9 mouse cellular contexts compared by ENCODE assay signal in the genomic region with DNA sequence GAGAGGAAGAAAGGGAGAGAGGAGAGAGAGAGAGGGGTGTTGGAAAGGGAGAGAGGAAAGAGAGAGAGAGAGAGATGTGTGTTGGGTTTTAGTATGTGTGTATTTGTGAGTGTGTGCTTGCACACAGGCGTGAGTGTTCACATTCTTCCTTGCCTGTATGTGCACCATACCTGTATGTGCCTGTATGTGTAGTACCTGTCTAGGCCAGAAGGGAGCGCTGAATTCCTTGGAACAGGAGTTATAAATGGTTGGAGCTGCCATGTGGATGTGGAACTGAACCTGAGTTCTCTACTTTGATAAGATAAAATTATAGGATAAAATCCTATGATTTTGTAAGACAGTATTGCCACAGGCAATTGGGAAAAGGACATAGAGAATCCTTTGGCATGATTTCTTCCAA.
DNase-seq lines count a peak whose midpoint lies in the region; ATAC-seq and TF ChIP-seq lines count a peak whose summit lies in the region.
"Had no signal": no experiment of that assay in that cellular context is flagged by ENCODE, and none has a peak within 500 bp of the region (broad histone marks: within the 10 kb centered on the region; RNA-seq: fewer than 3 reads in every experiment).

No protein-coding gene starts in this region.

- no peak overlapping the region for H3K4me3 ChIP-seq in heart, adult 2 months
- H3K4me3 ChIP-seq in lung, embryonic 14.5 days (ENCODE audit: low read depth, low read length), result no peak overlapping the region
- no peak overlapping the region for H3K4me3 ChIP-seq in lung, adult 2 months (replicated peaks; ENCODE audit: extremely low read depth, low read depth, low read length)
- H3K4me3 ChIP-seq in ES-Bruce4 (ENCODE audit: low read depth, low read length), result no peak overlapping the region
- no peak overlapping the region for H3K4me3 ChIP-seq in cortical plate, adult 2 months (ENCODE audit: insufficient read depth, low read length)
- H3K4me3 ChIP-seq: forebrain, embryonic 12.5 days had no signal

- intact Hi-C loops in heart, adult 2 months (cut with DNase I), result no loop called here
- intact Hi-C loops in heart, postnatal 10 days (cut with DNase I), result loop anchor here (5.0 kb wide), 1 partner anchor 92 kb away; no protein-coding TSS in a partner anchor
- intact Hi-C loops in gastrocnemius, postnatal 14 days (cut with DNase I; ENCODE audit: low total_unique reads), result no loop called here

- no peaks in the 10 kb centered on the region for H3K27me3 ChIP-seq in heart, adult 2 months (ENCODE audit: control insufficient read depth, insufficient read depth, low read length)
- H3K27me3 ChIP-seq in lung, embryonic 14.5 days (ENCODE audit: insufficient read depth, low read length), result no peaks in the 10 kb centered on the region
- no peaks in the 10 kb centered on the region for H3K27me3 ChIP-seq in ES-Bruce4 (ENCODE audit: control insufficient read depth, insufficient read depth, low read length, poor library complexity, severe bottlenecking)
- H3K27me3 ChIP-seq: forebrain, embryonic 12.5 days had no signal

- TF ChIP-seq POLR2A in heart, adult 2 months (IDR thresholded peaks at IDR 0.05; ENCODE audit: insufficient read depth, low read depth, low read length), result no peak
- TF ChIP-seq POLR2A in lung, adult 2 months (IDR thresholded peaks at IDR 0.05; ENCODE audit: borderline replicate concordance, extremely low read depth, low read depth, low read length), result no peak
- no peak for TF ChIP-seq POLR2A in ES-Bruce4 (IDR thresholded peaks at IDR 0.05; ENCODE audit: insufficient read depth, low read length)
- TF ChIP-seq POLR2A in cortical plate, adult 2 months (IDR thresholded peaks at IDR 0.05; ENCODE audit: extremely low read depth, insufficient read depth, low read length), result no peak

- no peaks in the 10 kb centered on the region for H3K4me1 ChIP-seq in heart, adult 2 months (ENCODE audit: control insufficient read depth, insufficient read depth, low read length)
- no peaks in the 10 kb centered on the region for H3K4me1 ChIP-seq in lung, embryonic 14.5 days (ENCODE audit: insufficient read depth)
- H3K4me1 ChIP-seq in lung, adult 2 months (ENCODE audit: control insufficient read depth, insufficient read depth, low read length), result no peaks in the 10 kb centered on the region
- H3K4me1 ChIP-seq in ES-Bruce4 (ENCODE audit: control insufficient read depth, insufficient read depth, low read length), result peaks cover 1% of the 10 kb centered on the region
- H3K4me1 ChIP-seq in cortical plate, adult 2 months (ENCODE audit: control insufficient read depth, insufficient read depth, low read length), result no peaks in the 10 kb centered on the region
- H3K4me1 ChIP-seq: forebrain, embryonic 12.5 days had no signal

- no peak overlapping the region for H3K9ac ChIP-seq in heart, adult 2 months (ENCODE audit: low read depth, low read length)
- H3K9ac ChIP-seq in lung, embryonic 14.5 days, result no peak overlapping the region
- H3K9ac ChIP-seq in ES-Bruce4 (ENCODE audit: low read depth, poor library complexity, severe bottlenecking), result no peak overlapping the region
- H3K9ac ChIP-seq: forebrain, embryonic 12.5 days had no signal

- no peak overlapping the region for H3K4me2 ChIP-seq in lung, embryonic 14.5 days
- H3K4me2 ChIP-seq: forebrain, embryonic 12.5 days had no signal

- H3K79me2 ChIP-seq in heart, adult 2 months (replicated peaks; ENCODE audit: control insufficient read depth, insufficient read depth, low read length), result no peaks in the 10 kb centered on the region

- DNase-seq in heart, adult 2 months, result no peak
- DNase-seq in heart, postnatal 10 days, result no peak
- DNase-seq in lung, embryonic 14.5 days, result peak; percentile 33
- no peak for DNase-seq in lung, adult 2 months
- DNase-seq in right cerebral cortex, postnatal 25 days, result no peak
- no peak for DNase-seq in gastrocnemius, postnatal 14 days

- no peaks in the 10 kb centered on the region for H3K36me3 ChIP-seq in heart, adult 2 months (ENCODE audit: control insufficient read depth, insufficient read depth, low read length)
- no peaks in the 10 kb centered on the region for H3K36me3 ChIP-seq in lung, embryonic 14.5 days (ENCODE audit: insufficient read depth)
- H3K36me3 ChIP-seq in ES-Bruce4 (ENCODE audit: control insufficient read depth, insufficient read depth, low read length, poor library complexity, severe bottlenecking), result no peaks in the 10 kb centered on the region
- H3K36me3 ChIP-seq: forebrain, embryonic 12.5 days had no signal

- ATAC-seq in lung, embryonic 14.5 days (ENCODE audit: insufficient read depth), result no peak

- TF ChIP-seq CTCF in heart, adult 2 months (IDR thresholded peaks at IDR 0.05), result peak; percentile 32
- TF ChIP-seq CTCF in lung, embryonic 14.5 days (IDR thresholded peaks at IDR 0.05; ENCODE audit: low read depth), result peak; percentile 57
- no peak for TF ChIP-seq CTCF in lung, adult 2 months (IDR thresholded peaks at IDR 0.05; ENCODE audit: insufficient read depth, low read length)
- TF ChIP-seq CTCF in ES-Bruce4 (IDR thresholded peaks at IDR 0.05; ENCODE audit: low read depth, low read length), result peak; percentile 8
- TF ChIP-seq CTCF in cortical plate, adult 2 months (IDR thresholded peaks at IDR 0.05; ENCODE audit: extremely low read depth, insufficient read depth, low read length), result peak; percentile 8; the same call in 1 of the 2 replicates

- TF ChIP-seq EP300 in heart, adult 2 months (IDR thresholded peaks at IDR 0.05; ENCODE audit: insufficient read depth, low read depth, low read length), result no peak
- no peak for TF ChIP-seq EP300 in ES-Bruce4 (IDR thresholded peaks at IDR 0.05; ENCODE audit: insufficient read depth, low read depth, low read length)

- H3K27ac ChIP-seq in heart, adult 2 months, result no peak overlapping the region
- H3K27ac ChIP-seq in lung, embryonic 14.5 days (ENCODE audit: low read depth), result no peak overlapping the region
- no peak overlapping the region for H3K27ac ChIP-seq in ES-Bruce4 (ENCODE audit: insufficient read depth, low read length)
- H3K27ac ChIP-seq in cortical plate, adult 2 months (ENCODE audit: insufficient read depth, low read length), result no peak overlapping the region
- H3K27ac ChIP-seq: forebrain, embryonic 12.5 days had no signal

- 59% methylated on average over 2 of the region's 2 CpGs for WGBS in heart, adult 2 months
- WGBS in lung, embryonic 14.5 days, result 54% methylated on average over 2 of the region's 2 CpGs
- WGBS in lung, adult 2 months, result 52% methylated on average over 2 of the region's 2 CpGs

- H3K9me3 ChIP-seq in lung, embryonic 14.5 days (ENCODE audit: low read depth, low read length), result no peaks in the 10 kb centered on the region
- no peaks in the 10 kb centered on the region for H3K9me3 ChIP-seq in ES-Bruce4 (replicated peaks; ENCODE audit: control insufficient read depth, insufficient read depth, low read length, poor library complexity, severe bottlenecking)
